Mouse (Mus musculus): ENCODE results near the gene Pramel1. TPM values are rescaled to one million over a fixed set of nuclear protein-coding genes. Genes with fewer than 3 reads are reported as not detected.
"Not testable (repeated sequence)": the region's sequence is repeated elsewhere in the genome, so short reads cannot be mapped to it uniquely, and the experiment has no call there.

Pramel1 gene
- polyA plus RNA-seq (2015; fragmentation: Nextera tagmentation; extraction: Ambion mirVana), result not detected in 2 replicates

- H3K27ac ChIP-seq (replicated peaks), result no peak within 1 kb of the TSS
- H3K9me3 ChIP-seq, result peaks cover 3% of the 10 kb centered on the region; the same call in 1 of the 2 replicates
- H3K36me3 ChIP-seq, result no peaks in the 10 kb centered on the region
- no peak within 1 kb of the TSS for H3K9ac ChIP-seq
- H3K4me2 ChIP-seq, result no peak within 1 kb of the TSS
- H3K4me1 ChIP-seq, result no peaks in the 10 kb centered on the region
- no peak within 1 kb of the TSS for H3K4me3 ChIP-seq
- peaks cover 8% of the 10 kb centered on the region for H3K27me3 ChIP-seq (replicated peaks)
- WGBS, result 63% methylated on average over 26 of the region's 26 CpGs
- ATAC-seq (ENCODE audit: extremely low read depth, insufficient number of reproducible peaks, low FRiP score, low TSS enrichment), result no peak
Observed at GRCm38 (mm10) chr4:143394181-143394580, at the start of gene Pramel1. Gene Pramel1, plus strand, starts transcription at chr4:143394428.

- WGBS, result 82% methylated on average over 5 of the region's 5 CpGs
- H3K27me3 ChIP-seq (replicated peaks), result peaks cover 35% of the 10 kb centered on the region
- H3K27ac ChIP-seq (replicated peaks); H3K9ac ChIP-seq; H3K9me3 ChIP-seq; H3K4me2 ChIP-seq; ATAC-seq (ENCODE audit: extremely low read depth, insufficient number of reproducible peaks, low FRiP score, low TSS enrichment); H3K36me3 ChIP-seq; H3K4me3 ChIP-seq: not testable (repeated sequence)
- peaks cover 21% of the 10 kb centered on the region for H3K4me1 ChIP-seq
Observed at GRCm38 (mm10) chr4:143345491-143345890, 48.7 kb upstream of the Pramel1 start.

- Histone ChIP-seq H3K36me3 (no peaks in the 10 kb centered on the region), H3K27me3 (replicated peaks) (peaks cover 64% of the 10 kb centered on the region), H3K27ac (replicated peaks) (no peak overlapping the region), H3K9me3 (no peaks in the 10 kb centered on the region), H3K4me3 (no peak overlapping the region), H3K4me1 (peaks cover 23% of the 10 kb centered on the region), H3K9ac (no peak overlapping the region), H3K4me2 (peak overlapping the region; percentile 98)
- no peak for ATAC-seq (ENCODE audit: extremely low read depth, insufficient number of reproducible peaks, low FRiP score, low TSS enrichment)
- WGBS, result 15% methylated on average over 5 of the region's 5 CpGs
Observed at GRCm38 (mm10) chr4:143348678-143349077, 45.5 kb upstream of the Pramel1 start.

- H3K27me3 ChIP-seq (replicated peaks), result peaks cover 64% of the 10 kb centered on the region
- H3K4me1 ChIP-seq, result peaks cover 23% of the 10 kb centered on the region
- H3K9me3 ChIP-seq, result no peaks in the 10 kb centered on the region
- H3K36me3 ChIP-seq, result no peaks in the 10 kb centered on the region
- peak; percentile 7; the same call in 1 of the 2 replicates for ATAC-seq (ENCODE audit: extremely low read depth, insufficient number of reproducible peaks, low FRiP score, low TSS enrichment)
- no peak within 1 kb of the TSS for H3K27ac ChIP-seq (replicated peaks)
- H3K4me2 ChIP-seq, result peak within 1 kb of the TSS; percentile 98
- under 1% methylated on average over 19 of the region's 19 CpGs for WGBS
- H3K4me3 ChIP-seq, result peak within 1 kb of the TSS; percentile 61
- H3K9ac ChIP-seq, result peak within 1 kb of the TSS; percentile 74
Observed at GRCm38 (mm10) chr4:143349484-143349906, 44.7 kb upstream of the Pramel1 start, which contains the start of gene Lrrc38. Gene Lrrc38, plus strand, starts transcription at chr4:143349757.

- Histone ChIP-seq H3K4me1 (peaks cover 23% of the 10 kb centered on the region), H3K9me3 (no peaks in the 10 kb centered on the region), H3K27me3 (replicated peaks) (peaks cover 64% of the 10 kb centered on the region), H3K4me3 (peak overlapping the region; percentile 61), H3K27ac (replicated peaks) (no peak overlapping the region), H3K36me3 (no peaks in the 10 kb centered on the region), H3K4me2 (peak overlapping the region; percentile 98), H3K9ac (peak overlapping the region; percentile 74)
- 2% methylated on average over 72 of the region's 72 CpGs for whole genome bisulfite sequencing
- no peak for ATAC-seq (ENCODE audit: extremely low read depth, insufficient number of reproducible peaks, low FRiP score, low TSS enrichment)
Observed at GRCm38 (mm10) chr4:143350047-143351015, 43.9 kb upstream of the Pramel1 start.

- ATAC-seq (ENCODE audit: extremely low read depth, insufficient number of reproducible peaks, low FRiP score, low TSS enrichment), result no peak
- Histone ChIP-seq H3K4me3 (no peak overlapping the region), H3K9ac (no peak overlapping the region), H3K36me3 (no peaks in the 10 kb centered on the region), H3K27ac (replicated peaks) (no peak overlapping the region), H3K4me1 (peaks cover 23% of the 10 kb centered on the region), H3K9me3 (no peaks in the 10 kb centered on the region), H3K27me3 (replicated peaks) (peaks cover 61% of the 10 kb centered on the region), H3K4me2 (no peak overlapping the region)
- WGBS, result 72% methylated on average over 4 of the region's 4 CpGs
Observed at GRCm38 (mm10) chr4:143352301-143352700, 41.9 kb upstream of the Pramel1 start.

- Histone ChIP-seq H3K27me3 (replicated peaks) (no peaks in the 10 kb centered on the region), H3K9me3 (no peaks in the 10 kb centered on the region), H3K4me2 (no peak overlapping the region), H3K4me3 (no peak overlapping the region), H3K36me3 (no peaks in the 10 kb centered on the region), H3K4me1 (0 out of 2 replicates have a peak, but pooled peaks cover under 1% of the 10 kb centered on the region), H3K9ac (no peak overlapping the region), H3K27ac (replicated peaks) (no peak overlapping the region)
- no peak for ATAC-seq (ENCODE audit: extremely low read depth, insufficient number of reproducible peaks, low FRiP score, low TSS enrichment)
- WGBS, result 59% methylated on average over 10 of the region's 10 CpGs
Observed at GRCm38 (mm10) chr4:143361520-143361919, 32.7 kb upstream of the Pramel1 start.

- Histone ChIP-seq H3K27ac (replicated peaks) (no peak overlapping the region), H3K4me1 (0 out of 2 replicates have a peak, but pooled peaks cover 3% of the 10 kb centered on the region), H3K9me3 (no peaks in the 10 kb centered on the region), H3K4me2 (peak overlapping the region; percentile 28), H3K36me3 (no peaks in the 10 kb centered on the region), H3K4me3 (no peak overlapping the region), H3K27me3 (replicated peaks) (0 out of 2 replicates have a peak, but pooled peaks cover 4% of the 10 kb centered on the region), H3K9ac (no peak overlapping the region)
- WGBS, result 36% methylated on average over 15 of the region's 15 CpGs
- no peak for ATAC-seq (ENCODE audit: extremely low read depth, insufficient number of reproducible peaks, low FRiP score, low TSS enrichment)
Observed at GRCm38 (mm10) chr4:143366415-143367041, 27.7 kb upstream of the Pramel1 start.

GRCm38 (mm10) chr4:143379480-143379879, 14.7 kb upstream of the Pramel1 start:
- no peak for ATAC-seq (ENCODE audit: extremely low read depth, insufficient number of reproducible peaks, low FRiP score, low TSS enrichment)
- H3K9ac ChIP-seq, result no peak overlapping the region
- H3K4me3 ChIP-seq, result no peak overlapping the region
- peaks cover 24% of the 10 kb centered on the region for H3K27me3 ChIP-seq (replicated peaks)
- peak overlapping the region; percentile 28; the same call in 1 of the 2 replicates for H3K4me2 ChIP-seq
- H3K9me3 ChIP-seq, result no peaks in the 10 kb centered on the region
- 43% methylated on average over 7 of the region's 7 CpGs for WGBS
- H3K36me3 ChIP-seq, result no peaks in the 10 kb centered on the region
- 0 out of 2 replicates have a peak, but pooled peaks cover 7% of the 10 kb centered on the region for H3K4me1 ChIP-seq
- H3K27ac ChIP-seq (replicated peaks), result no peak overlapping the region

GRCm38 (mm10) chr4:143379931-143380715, 14.1 kb upstream of the Pramel1 start:
- no peak overlapping the region for H3K9ac ChIP-seq
- WGBS, result 21% methylated on average over 15 of the region's 15 CpGs
- ATAC-seq (ENCODE audit: extremely low read depth, insufficient number of reproducible peaks, low FRiP score, low TSS enrichment), result no peak
- peak overlapping the region; percentile 28 for H3K4me2 ChIP-seq
- H3K27me3 ChIP-seq (replicated peaks), result peaks cover 24% of the 10 kb centered on the region
- H3K27ac ChIP-seq (replicated peaks), result no peak overlapping the region
- 0 out of 2 replicates have a peak, but pooled peaks cover 7% of the 10 kb centered on the region for H3K4me1 ChIP-seq
- H3K36me3 ChIP-seq, result no peaks in the 10 kb centered on the region
- H3K9me3 ChIP-seq, result no peaks in the 10 kb centered on the region
- H3K4me3 ChIP-seq, result no peak overlapping the region

GRCm38 (mm10) chr4:143380716-143381004, 13.6 kb upstream of the Pramel1 start:
- 4% methylated on average over 5 of the region's 5 CpGs for WGBS
- Histone ChIP-seq H3K27ac (replicated peaks) (no peak overlapping the region), H3K27me3 (replicated peaks) (peaks cover 24% of the 10 kb centered on the region), H3K4me2 (no peak overlapping the region), H3K36me3 (no peaks in the 10 kb centered on the region), H3K4me1 (0 out of 2 replicates have a peak, but pooled peaks cover 7% of the 10 kb centered on the region), H3K4me3 (no peak overlapping the region), H3K9me3 (no peaks in the 10 kb centered on the region), H3K9ac (no peak overlapping the region)
- no peak for ATAC-seq (ENCODE audit: extremely low read depth, insufficient number of reproducible peaks, low FRiP score, low TSS enrichment)
